Mouse (Mus musculus) gastrocnemius, postnatal 4 days (tissue): ENCODE measurements around the gene Ceacam16. TPM values are rescaled to one million over a fixed set of nuclear protein-coding genes. Genes with fewer than 3 reads are reported as not detected.

Source experiments
- DNase-seq, 2 experiments: peaks; one replicate each; pipeline ENCODE4 v3.0.0; 2021 to 2022; ENCODE audit warnings: low spot score in 2 of 2, mixed read lengths in 2 of 2
- total RNA-seq, 2 experiments: library from RNA; stranded (reverse); gene quantifications; 2 replicates each; pipeline ENCODE4 v1.2.3; 2021

The Ceacam16 gene
- total RNA-seq, 2 experiments from 2014 or later, result not detected

GRCm38 (mm10) chr7:19818440-19818839 lies 42.7 kb downstream of the Ceacam16 start:
- no peak for DNase-seq

- peak in 1 of 2 experiments; percentile 70 for DNase-seq
Measured at GRCm38 (mm10) chr7:19817382-19818105, 43.6 kb downstream of the Ceacam16 start.

GRCm38 (mm10) chr7:19816224-19816771 lies 44.8 kb downstream of the Ceacam16 start:
- peak; percentile 80 to 90 for DNase-seq

- no peak for DNase-seq
Measured at GRCm38 (mm10) chr7:19815296-19816223, 45.5 kb downstream of the Ceacam16 start.

GRCm38 (mm10) chr7:19813579-19814122 lies 47.4 kb downstream of the Ceacam16 start:
- DNase-seq, result no peak

GRCm38 (mm10) chr7:19813161-19813560 lies 47.9 kb downstream of the Ceacam16 start:
- DNase-seq, result no peak

- peak in 1 of 2 experiments; percentile 44 for DNase-seq
Measured at GRCm38 (mm10) chr7:19811114-19811513, 50.0 kb downstream of the Ceacam16 start.

- DNase-seq, result no peak
Measured at GRCm38 (mm10) chr7:19809369-19809768, 51.7 kb downstream of the Ceacam16 start.

GRCm38 (mm10) chr7:19806356-19806969 lies 54.6 kb downstream of the Ceacam16 start:
- no peak for DNase-seq

- peak; percentile 52 to 64 for DNase-seq
Measured at GRCm38 (mm10) chr7:19802995-19803394, 58.1 kb downstream of the Ceacam16 start.

Other genes starting within 250 kb of the Ceacam16 start
- gene Relb, start 231.9 kb downstream of the Ceacam16 start, total RNA-seq, result 10 to 100 TPM; 10.4 to 10.7 TPM
- 10 to 100 TPM; 51.9 to 62.0 TPM for gene Clptm1, start 196.3 kb downstream of the Ceacam16 start, total RNA-seq
- gene Apoc2, start 183.4 kb downstream of the Ceacam16 start, total RNA-seq, result 1 to 10 TPM in 1 of 2 experiments, under 1 TPM in 1; 0.88 to 2.1 TPM
- gene Gm44805, start 179.9 kb downstream of the Ceacam16 start, total RNA-seq, result not detected
- gene Apoc4, start 179.8 kb downstream of the Ceacam16 start, total RNA-seq, result 1 to 10 TPM in 1 of 2 experiments, under 1 TPM in 1; 0.42 to 4.7 TPM
- gene Apoc1, start 168.6 kb downstream of the Ceacam16 start, total RNA-seq, result 10 to 100 TPM in 1 of 2 experiments, 1 to 10 TPM in 1; 1.7 to 14.7 TPM
- gene Apoe, start 162.1 kb downstream of the Ceacam16 start, total RNA-seq, result 100 to 1,000 TPM; 136 to 167 TPM
- 10 to 100 TPM; 68.4 to 72.0 TPM for gene Tomm40, start 145.9 kb downstream of the Ceacam16 start, total RNA-seq
- 10 to 100 TPM; 21.1 to 23.2 TPM for gene Nectin2, start 110.8 kb downstream of the Ceacam16 start, total RNA-seq
- gene Bcam, start 90.3 kb downstream of the Ceacam16 start, total RNA-seq, result 100 to 1,000 TPM; 119 to 144 TPM
- under 1 TPM; 0.76 to 0.96 TPM for gene Cblc, start 64.5 kb downstream of the Ceacam16 start, total RNA-seq
- 1 to 10 TPM; 5.1 to 5.7 TPM for gene Bcl3, start 38.5 kb downstream of the Ceacam16 start, total RNA-seq
- gene Gm19345, start 9.3 kb downstream of the Ceacam16 start, total RNA-seq, result not detected
- not detected for gene Ceacam19, start 26.7 kb upstream of the Ceacam16 start, total RNA-seq
- gene Pvr, start 59.9 kb upstream of the Ceacam16 start, total RNA-seq, result 10 to 100 TPM; 22.3 to 23.0 TPM
- not detected for gene Igsf23, start 89.5 kb upstream of the Ceacam16 start, total RNA-seq
- gene Ceacam20, start 104.1 kb upstream of the Ceacam16 start, total RNA-seq, result not detected
- gene Nlrp9b, start 130.2 kb upstream of the Ceacam16 start, total RNA-seq, result not detected
- not detected for gene Vmn1r91, start 238.4 kb upstream of the Ceacam16 start, total RNA-seq